Mouse (Mus musculus) testis, postnatal 10 days (tissue): ENCODE data around the gene Mief1.

Source experiments
- DNase-seq: peaks from one replicate; pipeline ENCODE4 v3.0.0; 2021; ENCODE audit warnings: low spot score

Mief1 gene

DNA sequence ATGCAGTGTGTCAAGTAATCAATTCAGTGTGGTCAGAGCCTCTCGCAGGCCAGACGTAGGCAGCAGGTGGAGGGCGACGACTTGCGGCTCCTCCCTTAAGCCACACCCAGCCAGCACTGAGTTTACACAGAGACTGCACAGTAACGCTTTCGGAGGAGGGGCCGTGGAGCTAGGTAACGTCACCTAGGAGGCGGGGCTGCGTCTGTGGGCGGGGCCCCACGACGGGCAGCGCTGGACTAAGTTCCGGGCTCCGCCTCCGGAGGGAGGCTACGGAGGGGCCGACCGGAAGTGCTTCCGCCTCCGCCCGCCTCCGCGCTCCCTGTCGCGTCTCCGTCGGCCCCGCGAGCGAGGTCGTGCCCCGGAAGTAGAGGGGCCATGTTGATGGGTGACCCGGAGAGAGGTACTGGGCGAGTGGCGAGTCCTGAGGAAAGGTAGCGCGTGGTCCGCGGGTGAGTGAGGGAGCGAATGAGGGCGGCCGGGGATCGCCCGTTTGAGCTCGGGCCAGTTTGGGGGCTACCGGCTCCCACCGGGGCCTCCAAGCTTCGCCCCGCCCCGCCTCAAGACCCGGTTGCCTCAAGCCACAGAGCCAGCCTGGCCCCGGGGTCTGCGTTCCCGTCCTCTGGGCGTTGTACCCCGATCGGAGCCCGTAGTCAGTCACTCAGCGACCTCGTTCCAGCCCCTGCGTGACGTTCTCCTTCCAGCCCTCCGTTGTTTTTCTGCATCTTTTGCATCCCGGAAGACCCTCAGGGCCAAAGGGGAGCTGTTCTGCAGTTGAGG lies at the start of gene Mief1:
Mief1 (plus strand) TSS at position 286 of the 777 bp plus-strand sequence.
- DNase-seq = peak; percentile 99

DNA sequence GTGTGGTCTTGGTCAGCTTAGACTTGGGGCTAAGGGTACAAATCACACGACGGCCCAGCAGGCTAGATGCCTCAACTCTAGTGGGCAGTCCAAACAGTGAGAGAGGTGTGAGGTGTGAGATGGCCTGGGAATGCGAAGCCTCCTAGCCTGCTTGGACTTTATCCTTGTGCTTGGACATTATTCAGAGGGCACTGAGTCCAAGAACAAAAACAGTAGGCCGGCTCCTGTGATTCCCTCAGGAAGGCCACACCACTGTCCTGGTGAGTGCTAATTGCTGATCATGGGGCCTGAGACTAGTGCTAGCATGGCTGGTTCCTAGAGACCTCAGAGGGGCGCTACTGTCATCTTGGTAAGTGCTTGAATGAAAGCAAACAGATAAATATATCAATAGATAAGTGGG lies 44.9 kb upstream of the Mief1 start:
- no peak for DNase-seq

DNA sequence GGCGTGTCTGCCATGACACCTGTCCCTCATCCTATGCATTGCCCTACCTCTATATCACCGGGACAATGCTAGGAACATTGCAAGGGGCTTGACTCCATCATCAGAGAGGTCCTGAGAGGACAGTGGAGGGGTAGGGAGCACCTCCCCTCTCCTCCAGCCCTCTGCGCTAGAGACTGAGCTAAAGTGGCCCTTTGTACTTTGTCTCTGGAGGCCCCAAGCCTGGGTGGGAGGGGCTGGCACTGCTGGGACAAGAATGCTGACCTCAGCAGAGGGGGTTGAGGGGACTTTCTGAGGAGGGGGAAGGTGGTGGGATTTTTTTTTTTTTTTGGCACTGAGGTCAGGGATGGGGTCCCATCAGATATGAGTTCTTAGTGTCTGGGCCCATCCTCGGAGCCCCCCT lies 43.7 kb upstream of the Mief1 start:
- DNase-seq = no peak

DNA sequence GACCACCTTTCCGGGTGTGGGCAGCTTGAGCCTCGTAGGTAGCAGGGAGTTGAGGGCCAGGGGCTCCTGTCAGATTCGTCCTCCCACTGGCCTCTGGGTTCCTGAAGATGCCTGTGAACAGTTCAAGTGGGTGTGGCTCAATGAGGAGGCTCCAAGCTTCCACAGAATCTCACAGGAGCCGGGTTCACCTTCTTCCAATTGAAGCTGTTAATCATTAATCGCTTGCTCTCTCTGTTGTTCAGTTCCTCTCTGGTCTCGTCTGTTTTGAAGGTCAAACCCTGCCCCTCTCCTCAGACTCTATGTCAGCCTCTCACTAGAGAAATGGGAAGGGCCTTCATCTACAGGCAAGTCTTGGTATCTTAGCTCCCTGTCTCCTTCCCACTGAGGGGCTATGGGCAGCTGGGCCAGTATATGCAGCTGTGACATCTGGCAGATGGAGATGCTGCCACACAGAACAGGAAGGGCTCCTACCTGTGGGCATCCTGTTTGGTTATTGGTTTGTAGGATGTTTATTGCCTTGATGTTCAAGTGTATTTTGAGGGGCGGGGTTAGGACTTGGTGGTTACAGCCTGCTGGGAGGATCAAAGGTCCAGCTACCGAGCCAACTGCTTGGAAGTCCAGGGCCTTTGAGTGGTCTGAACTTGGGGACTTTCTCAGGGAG lies 42.1 kb upstream of the Mief1 start:
- no peak for DNase-seq

DNA sequence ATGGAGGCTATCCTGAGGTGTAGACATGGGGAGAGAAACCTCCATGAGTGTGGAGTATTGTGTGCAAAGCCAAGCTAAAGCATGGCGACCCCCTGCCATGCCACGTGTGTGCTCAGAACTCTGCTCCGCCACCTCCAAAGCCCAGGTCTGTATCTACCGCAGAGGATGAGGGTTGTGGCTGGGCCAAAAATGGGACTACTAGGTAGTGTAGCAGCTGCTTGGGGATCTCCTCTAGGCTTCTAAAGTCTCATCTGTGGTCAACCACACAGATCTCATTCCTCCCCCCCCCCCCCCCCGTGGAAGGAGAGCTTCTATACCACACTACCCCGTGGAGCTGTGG lies 41.6 kb upstream of the Mief1 start:
- no peak for DNase-seq

DNA sequence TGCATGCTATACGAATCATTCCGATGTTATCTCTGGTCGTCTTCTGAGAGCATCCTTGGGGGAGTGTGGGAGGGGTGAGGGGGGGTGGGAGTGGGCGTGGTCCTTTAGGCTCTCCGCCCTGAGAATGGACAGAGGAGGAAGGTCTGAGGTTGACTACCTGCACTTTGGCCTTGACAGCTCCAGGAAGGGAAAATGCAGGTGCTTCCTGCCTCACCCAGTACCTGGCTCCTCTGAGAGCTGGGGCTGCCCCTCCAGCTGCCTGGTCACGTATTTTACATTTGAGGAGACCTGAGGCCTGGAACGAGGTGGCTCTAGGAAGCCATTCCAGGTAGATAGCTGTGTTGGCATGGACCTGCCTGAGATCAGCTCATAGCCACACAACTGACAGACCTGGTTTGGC lies 41.0 kb upstream of the Mief1 start:
- no peak for DNase-seq

DNA sequence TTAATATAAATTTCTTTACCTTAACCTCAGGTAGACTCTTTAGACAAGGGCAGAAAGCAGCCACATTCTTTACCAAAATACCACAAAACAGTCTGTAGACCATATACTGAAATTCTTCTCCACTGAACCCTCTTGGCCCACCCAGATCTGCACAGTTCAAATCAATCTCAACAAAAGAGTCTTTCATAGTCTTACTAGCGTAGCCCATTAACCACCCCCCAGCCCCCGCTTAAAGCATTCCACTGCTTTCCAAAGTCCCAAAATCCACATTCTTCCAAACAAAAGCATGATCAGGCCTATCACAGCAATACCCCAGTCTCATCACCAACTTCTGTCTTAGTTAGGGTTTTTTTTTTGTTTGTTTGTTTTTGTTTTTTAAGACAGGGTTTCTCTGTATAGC lies 34.3 kb upstream of the Mief1 start:
- DNase-seq = no peak

DNA sequence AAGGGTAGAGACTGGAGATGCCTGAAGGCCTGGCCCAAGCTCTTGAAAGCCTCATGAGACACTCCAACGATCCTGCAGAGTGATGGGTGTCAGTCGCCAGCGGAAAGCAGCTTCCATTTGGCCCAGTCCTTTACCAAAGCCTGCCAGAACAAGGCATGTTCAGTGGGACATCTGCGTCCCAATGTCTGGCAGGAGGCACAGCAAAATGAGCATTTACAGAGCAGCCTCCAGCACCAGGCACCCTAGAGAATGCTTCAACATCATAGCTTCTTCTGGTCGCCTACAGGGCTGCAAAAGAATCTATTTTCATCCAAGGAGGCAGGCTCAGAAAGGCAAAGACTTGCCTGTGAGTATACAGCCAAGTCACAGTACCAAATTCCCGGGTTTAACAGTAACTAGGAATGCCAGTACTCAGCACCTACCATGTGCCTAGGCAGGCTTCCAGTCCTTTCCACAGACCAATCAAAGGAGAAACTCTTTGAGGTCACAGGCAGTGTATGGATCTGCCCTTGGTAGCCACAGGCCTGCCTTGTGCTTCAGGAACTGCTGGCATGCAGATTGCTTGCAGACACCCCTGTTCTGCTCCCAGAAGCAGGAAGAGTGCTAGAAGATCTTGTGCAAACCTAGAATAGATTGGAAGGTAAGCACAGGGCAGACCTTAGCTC lies 31.6 kb upstream of the Mief1 start:
- no peak for DNase-seq

DNA sequence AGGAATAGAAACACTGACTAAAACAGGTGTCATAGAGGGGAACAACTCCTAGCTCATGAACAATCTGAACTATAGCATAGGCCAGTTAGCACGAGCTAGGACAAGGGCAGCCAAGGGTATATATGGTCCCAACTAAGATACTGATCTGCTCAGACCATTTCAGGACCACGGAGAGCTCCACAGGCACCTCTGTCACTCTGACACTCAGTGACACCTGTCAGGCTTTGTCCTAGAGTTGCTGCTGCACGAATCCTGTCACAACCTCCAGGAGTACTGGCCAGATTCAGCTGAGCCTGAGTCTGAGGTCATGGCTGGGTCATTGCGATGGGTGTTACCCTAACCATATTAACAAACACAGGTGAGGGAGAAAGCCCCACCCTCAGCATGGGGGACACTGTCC lies 30.4 kb upstream of the Mief1 start:
- DNase-seq = no peak

DNA sequence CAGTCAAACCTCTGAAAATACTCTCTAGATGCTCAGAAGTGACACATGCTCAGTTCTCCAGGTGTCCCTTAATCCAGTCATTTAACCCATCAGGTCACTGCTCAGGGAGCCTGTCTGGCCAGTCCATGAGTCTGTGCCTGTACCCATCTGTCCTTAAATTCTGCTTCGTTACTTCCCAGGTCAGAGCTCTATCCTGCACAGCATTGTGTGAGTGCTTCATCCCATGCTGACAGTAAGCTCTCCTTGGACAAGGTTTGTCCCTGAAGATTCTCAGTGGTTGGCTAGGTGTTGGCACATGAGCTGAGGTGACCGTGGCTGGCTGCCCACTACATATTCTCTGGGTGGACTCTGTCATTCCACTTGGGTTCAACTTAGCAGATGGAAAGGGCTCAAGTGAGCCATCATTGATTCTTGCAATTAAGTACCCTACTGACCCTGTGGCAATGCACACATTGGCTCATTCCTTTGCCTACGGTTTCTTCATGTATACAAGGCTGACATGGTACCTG lies 27.7 kb upstream of the Mief1 start:
- no peak for DNase-seq

DNA sequence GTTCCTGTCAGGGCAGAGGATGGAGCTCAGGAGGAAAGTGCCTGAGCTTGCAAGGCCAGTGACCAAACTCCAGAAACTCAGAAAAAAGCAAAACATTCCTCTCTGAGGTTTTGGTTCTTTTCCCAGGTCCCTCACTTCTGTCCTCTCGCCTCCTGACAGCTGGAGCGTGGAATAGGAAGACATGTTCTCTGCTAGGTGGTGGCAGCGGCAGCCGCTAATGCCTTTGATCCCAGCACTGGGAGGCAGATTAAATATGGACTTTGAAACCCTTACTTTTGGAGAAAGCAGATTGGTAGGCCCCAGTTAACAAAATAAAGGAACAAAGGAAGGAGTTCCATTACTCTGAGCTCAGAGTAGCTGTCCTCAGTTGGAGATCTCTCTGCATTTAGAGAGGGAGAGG lies 25.4 kb upstream of the Mief1 start:
- DNase-seq = no peak

DNA sequence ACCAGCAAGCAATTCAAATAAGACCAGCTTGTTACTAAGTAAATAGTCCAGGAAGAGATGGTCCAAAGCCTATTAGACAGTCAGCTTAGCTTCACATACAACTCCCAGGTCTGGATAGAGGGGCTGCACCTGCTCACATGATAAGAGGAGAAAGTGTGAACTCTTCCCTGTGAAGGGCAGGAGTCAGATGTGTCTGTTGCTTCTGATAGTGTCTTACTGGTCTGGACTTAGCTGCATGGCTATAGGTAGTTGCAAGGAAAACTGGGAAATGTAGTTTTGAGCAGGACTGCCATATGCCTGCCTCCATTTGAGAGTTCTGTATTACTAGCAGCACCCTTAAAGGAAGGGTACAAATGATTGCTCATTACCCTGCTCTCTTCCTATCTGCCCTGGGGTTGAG lies 20.1 kb upstream of the Mief1 start:
- no peak for DNase-seq

DNA sequence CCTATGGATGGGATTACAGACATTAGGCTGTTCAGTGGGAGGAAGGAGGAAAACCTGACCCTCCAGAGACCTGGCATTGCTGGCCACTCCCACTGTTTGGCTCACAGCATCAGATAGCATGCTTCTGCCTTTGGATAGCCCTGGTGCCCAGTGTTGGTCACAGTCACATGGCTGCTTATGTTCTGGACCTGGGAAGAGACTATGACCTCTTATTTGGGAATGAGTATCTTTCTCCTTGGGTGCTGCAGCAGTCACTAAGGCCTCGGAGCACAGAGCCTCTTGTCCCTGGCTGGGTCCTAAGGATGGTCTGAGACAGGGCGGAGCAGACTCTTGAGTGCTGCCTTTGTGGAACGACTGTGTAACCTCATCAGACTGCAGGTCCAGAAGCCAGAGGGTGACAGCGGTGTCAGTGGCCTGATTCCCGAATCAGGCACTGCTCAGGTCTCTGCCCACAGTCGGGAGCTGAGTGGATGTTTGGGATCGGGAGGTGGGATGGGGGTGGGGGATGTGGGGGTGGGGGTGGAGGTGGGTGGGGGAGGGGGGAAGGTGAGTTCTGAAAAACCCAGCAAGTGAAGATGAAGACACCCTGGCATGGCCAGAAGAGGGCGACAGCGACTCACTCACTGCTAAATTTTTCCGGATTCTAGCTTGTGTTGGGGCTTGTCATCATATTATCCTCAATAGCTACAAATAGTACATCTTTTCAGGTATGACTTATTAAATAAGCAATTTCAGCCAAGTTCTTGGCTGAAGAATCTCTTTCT lies 17.9 kb upstream of the Mief1 start:
- peak; percentile 63 for DNase-seq

DNA sequence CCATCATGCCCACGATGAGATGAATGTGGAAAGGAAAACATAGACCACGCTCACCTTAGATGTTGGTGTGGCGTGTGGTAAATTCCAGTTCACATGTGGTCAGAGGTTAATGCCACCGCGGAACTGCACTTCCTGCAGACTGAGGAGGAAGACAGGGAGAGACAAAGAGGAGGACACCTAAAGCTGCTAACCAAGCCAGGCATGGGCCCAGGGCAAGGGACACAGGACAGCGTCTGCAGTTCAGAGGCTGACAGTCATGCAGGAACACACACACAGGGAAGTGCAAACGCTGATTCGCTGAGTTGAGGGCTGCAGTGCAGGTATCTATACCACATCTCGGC lies 17.4 kb upstream of the Mief1 start:
- DNase-seq = no peak

DNA sequence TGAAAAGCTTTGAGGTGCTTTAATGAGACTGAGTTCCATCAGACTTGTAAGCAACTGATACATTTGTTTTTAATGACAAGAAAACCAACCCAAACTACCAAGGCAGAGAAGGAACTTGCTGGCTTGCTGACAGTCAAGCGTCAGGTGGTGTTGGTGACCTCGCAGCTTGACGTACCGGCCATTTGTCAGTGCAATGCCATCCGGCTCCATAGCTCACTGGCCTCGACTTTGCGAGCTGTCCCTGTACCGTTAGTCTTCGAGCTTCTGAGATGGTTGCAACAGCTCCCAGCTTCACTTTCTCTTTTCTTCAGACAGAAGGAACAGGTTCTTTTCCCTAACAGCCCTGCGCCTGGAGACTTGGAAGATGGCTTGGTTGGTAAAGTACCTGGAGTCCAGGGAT lies 16.3 kb upstream of the Mief1 start:
- DNase-seq = no peak

DNA sequence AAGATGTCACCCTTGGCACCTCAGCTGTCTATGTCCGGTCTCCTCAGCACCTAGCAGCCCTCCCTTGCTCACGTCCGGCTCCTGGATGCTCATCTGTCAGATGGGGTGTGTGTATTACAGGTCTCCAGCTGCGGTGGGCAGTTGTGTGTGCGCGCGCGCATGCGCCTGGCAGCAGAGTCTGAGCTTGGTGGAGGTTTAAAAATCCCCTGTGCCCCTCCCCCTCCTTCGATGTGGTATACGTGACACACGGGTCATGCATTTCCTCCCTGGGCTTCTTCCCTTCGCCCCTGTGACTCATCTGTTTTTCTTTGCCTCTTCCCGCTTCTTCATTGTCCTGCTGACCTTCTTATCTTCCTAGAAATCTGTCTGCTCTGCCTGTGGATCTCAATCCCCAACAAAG lies 14.6 kb upstream of the Mief1 start:
- DNase-seq = no peak

DNA sequence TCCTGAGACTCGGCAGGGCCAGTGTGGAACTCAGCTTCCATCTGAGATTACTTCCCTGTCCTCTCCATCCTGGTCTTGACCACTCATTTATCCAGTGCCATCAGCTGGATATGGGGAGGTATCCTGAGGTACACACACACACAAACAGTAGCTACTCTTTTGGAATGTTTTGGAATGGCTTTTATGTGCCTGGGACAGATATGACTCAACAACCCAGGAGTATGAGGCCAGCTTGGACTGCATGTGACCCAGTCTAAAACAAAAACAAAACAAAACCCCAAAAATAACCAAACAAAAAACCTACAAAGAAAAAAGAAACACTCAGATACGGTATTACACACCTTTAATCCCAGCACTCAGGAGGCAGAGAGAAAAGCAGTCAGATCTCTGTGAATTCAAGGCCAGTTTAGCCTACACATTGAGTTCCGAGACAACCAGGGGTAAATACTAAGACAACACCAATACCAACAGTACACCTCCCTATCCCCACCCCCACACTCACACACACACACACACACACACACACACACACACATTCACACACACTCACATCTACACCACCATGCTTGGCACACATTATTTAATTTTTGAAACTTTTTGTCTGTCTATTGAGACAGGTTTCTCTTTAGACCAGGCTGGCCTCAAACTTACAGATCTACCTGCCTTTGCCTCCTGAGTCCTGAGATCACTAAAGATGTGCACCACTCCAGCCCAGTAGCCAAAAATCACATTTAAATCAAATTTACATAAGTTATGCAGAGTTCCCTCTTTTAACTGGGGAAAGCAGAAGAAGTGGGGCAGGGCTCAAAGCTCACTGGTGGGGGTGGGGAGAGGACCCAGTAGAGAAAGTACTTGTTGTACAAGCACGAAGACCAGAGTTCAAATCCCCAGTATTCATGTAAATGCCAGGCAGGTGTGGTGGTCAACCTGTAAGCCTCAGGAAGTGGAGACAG lies 13.8 kb upstream of the Mief1 start:
- DNase-seq = no peak

DNA sequence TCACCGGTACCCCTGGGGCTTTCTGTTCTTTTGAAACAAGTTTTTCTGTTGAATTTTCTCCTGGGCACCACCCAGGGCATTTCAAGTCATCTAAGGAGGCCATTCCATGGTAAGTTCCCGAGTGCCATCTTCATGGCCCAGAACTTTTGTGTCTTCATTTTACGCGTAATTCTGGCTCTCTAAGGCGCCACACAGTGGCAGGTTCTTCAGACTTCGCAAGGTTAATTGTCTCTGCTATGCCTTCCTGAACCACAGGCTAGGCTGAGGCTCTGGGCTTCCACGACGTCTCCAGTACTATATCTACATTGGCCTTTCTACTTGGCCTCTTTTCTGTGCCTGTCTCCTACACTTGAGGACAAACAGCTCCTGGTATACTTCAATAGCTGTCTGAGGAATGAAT lies 12.8 kb upstream of the Mief1 start:
- no peak for DNase-seq

DNA sequence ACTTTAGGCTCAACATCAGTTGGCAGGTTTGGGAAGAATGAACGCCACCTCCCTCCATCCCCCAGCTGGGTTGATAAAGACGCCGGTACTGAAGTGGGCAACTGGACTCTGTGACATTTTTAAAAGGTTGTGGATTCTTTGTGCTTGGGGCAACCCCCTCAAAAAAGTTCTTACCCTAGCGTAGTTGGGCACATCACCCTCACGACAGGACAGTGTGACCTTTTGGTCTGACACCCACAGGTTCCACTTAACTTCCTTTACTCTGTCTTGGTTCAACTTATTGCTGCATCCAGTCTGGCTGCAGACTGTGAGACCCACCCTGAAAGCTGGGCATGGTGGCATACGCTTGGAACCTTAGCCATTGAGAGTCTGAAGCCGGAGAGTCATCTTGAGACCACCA lies 10.1 kb upstream of the Mief1 start:
- DNase-seq = no peak

DNA sequence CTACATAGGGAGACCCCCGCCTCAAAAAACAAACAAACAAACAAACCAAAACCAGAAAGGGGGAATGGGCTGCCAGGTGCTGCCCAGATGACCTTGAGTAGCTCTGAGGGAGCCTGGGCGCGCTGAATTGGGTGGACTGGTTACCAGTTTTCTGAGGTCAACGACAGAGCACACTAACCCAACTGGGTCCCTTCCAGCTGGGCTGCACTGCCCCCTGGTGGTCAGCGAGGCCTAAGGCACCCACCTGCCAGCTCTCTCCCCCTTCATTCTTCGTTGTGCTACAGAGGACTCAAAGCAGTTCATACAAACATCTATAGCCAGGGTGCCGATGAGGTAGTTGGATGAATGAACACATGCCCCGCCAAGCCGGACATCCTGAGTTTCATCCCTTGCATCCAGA lies 8.6 kb upstream of the Mief1 start:
- peak; percentile 95 for DNase-seq

DNA sequence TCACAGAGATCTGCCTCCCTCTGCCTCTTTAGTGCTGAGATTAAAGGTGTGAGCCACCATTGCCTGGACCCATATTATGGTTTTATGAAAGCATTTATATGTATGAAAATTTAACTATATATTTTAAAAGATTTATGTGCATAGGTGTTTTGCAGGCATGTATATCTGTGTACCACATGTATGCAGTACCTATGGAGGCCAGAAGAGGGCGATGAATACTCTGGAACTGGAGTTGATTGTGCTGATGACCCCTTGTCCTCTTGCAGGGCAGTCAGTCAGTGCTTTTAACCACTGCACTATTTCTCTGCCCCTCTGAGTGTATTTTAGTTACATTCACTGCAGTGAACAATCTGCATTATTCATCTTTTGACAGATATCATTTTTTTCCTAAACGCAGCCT lies 8.0 kb upstream of the Mief1 start:
- peak; percentile 76 for DNase-seq
